Mouse (Mus musculus) heart, adult 2 months (tissue): ENCODE measurements at regions not wholly inside any gene's neighbourhood (a gene's known extent, or its start where the extent isn't known, plus 50 kb on each side); places are given as distances from the start of the nearest gene placed in this dataset.

Experiments used
- CTCF ChIP-seq: fragments of 200-600 bp; IDR thresholded peaks from 2 replicates; pipeline ENCODE4 v1.8.1; 2022; ENCODE audit warnings: antibody characterized with exemption, mild to moderate bottlenecking, moderate library complexity
- POLR2A ChIP-seq: fragments of 200-500 bp; IDR thresholded peaks from 2 replicates; pipeline ENCODE4 v1.6.1; 2011; ENCODE audit warnings: mild to moderate bottlenecking, low read depth, low read length, control low read depth; ENCODE audit not compliant: insufficient read depth

GRCm38 (mm10) chr10:23003686-23004085, 183.7 kb upstream of the Tcf21 start:
- TF ChIP-seq POLR2A (no peak), CTCF (no peak)
